Mouse (Mus musculus) CH12.LX (cell line): ENCODE results near the gene Slc43a3. TPM values are rescaled to one million over a fixed set of nuclear protein-coding genes. Genes with fewer than 3 reads are reported as not detected.

Source experiments
- DNase-seq: peaks from one replicate; pipeline ENCODE4 v3.0.0-alpha.2; 2013; ENCODE audit errors: extremely low read depth
- H3K27ac ChIP-seq: 2 replicates; pipeline ENCODE4 v1.5.1; 2012; ENCODE audit warnings: low read depth, mild to moderate bottlenecking, control low read depth, moderate library complexity; ENCODE audit not compliant: insufficient read depth
- H3K27me3 ChIP-seq: replicated peaks from 2 replicates; pipeline ENCODE3; 2012; ENCODE audit warnings: inconsistent platforms
- H3K36me3 ChIP-seq, 2 experiments: replicated peaks in 1 of 2; 2 replicates each; pipeline versions ENCODE3 to v1.6.1; 2012; ENCODE audit warnings: inconsistent platforms in 1 of 2, low read length in 1 of 2, mild to moderate bottlenecking in 1 of 2, mixed read lengths in 1 of 2, moderate library complexity in 1 of 2; ENCODE audit not compliant: control insufficient read depth in 1 of 2, insufficient read depth in 1 of 2
- H3K4me1 ChIP-seq, 2 experiments: 2 replicates each; pipeline ENCODE4 v1.6.1; 2012; ENCODE audit warnings: inconsistent platforms in 1 of 2, moderate library complexity in 1 of 2; ENCODE audit not compliant: insufficient read depth in 2 of 2, control insufficient read depth in 1 of 2
- H3K4me2 ChIP-seq: 2 replicates; pipeline ENCODE4 v1.6.1; 2012; ENCODE audit warnings: low read depth, mild to moderate bottlenecking, control low read depth; ENCODE audit not compliant: poor library complexity, insufficient read depth, severe bottlenecking
- H3K4me3 ChIP-seq, 3 experiments: fragments of 150-350 bp in 1 of 3; sonication (generic) in 1 of 3; replicated peaks in 1 of 3; 2 replicates each; pipeline versions ENCODE3 to v1.5.1; 2011 to 2012; ENCODE audit warnings: low read depth in 2 of 3, low read length in 2 of 3, mild to moderate bottlenecking in 2 of 3, moderate library complexity in 2 of 3, control low read depth in 1 of 3, improper control_type of control experiment in 1 of 3, inconsistent platforms in 1 of 3, mixed read lengths in 1 of 3; ENCODE audit not compliant: poor library complexity in 1 of 3
- H3K79me2 ChIP-seq: replicated peaks from 2 replicates; pipeline ENCODE4 v1.6.1; 2012; ENCODE audit warnings: mild to moderate bottlenecking, moderate library complexity; ENCODE audit not compliant: control insufficient read depth, poor library complexity, insufficient read depth, severe bottlenecking; ENCODE audit errors: extremely low read depth
- H3K9ac ChIP-seq: 2 replicates; pipeline ENCODE4 v1.6.1; 2012; ENCODE audit warnings: low read depth, mild to moderate bottlenecking, control low read depth, moderate library complexity; ENCODE audit not compliant: insufficient read depth
- H3K9me3 ChIP-seq: replicated peaks from 2 replicates; pipeline ENCODE3; 2012; ENCODE audit warnings: low read length, inconsistent platforms, mixed read lengths
- BHLHE40 ChIP-seq: IDR thresholded peaks from 2 replicates; pipeline ENCODE4 v1.6.1; 2011; ENCODE audit warnings: mild to moderate bottlenecking, low read depth, low read length, improper control_type of control experiment
- CHD1 ChIP-seq: IDR thresholded peaks from 2 replicates; pipeline ENCODE4 v1.6.1; 2012; ENCODE audit warnings: low read depth, low read length, improper control_type of control experiment, inconsistent platforms
- CHD2 ChIP-seq: IDR thresholded peaks from 2 replicates; pipeline ENCODE4 v1.6.1; 2011; ENCODE audit warnings: low read length, improper control_type of control experiment
- CTCF ChIP-seq, 2 experiments: IDR thresholded peaks in 1 of 2; conservative IDR thresholded peaks in 1 of 2; 2 replicates each; pipeline ENCODE4 v1.5.1; 2011 to 2012; ENCODE audit warnings: low read depth in 2 of 2, low read length in 2 of 2, improper control_type of control experiment in 1 of 2, inconsistent platforms in 1 of 2, mild to moderate bottlenecking in 1 of 2, moderate library complexity in 1 of 2
- E2F4 ChIP-seq: IDR thresholded peaks from 2 replicates; pipeline ENCODE4 v1.6.1; 2011; ENCODE audit warnings: low read depth, low read length, improper control_type of control experiment; ENCODE audit not compliant: insufficient replicate concordance
- ELF1 ChIP-seq: IDR thresholded peaks from 2 replicates; pipeline ENCODE4 v1.6.1; 2014; ENCODE audit warnings: low read depth, mild to moderate bottlenecking, inconsistent platforms, low read length, improper control_type of control experiment
- EP300 ChIP-seq: IDR thresholded peaks from 2 replicates; pipeline ENCODE4 v1.6.1; 2011; ENCODE audit warnings: low read length, improper control_type of control experiment
- ETS1 ChIP-seq: conservative IDR thresholded peaks from 2 replicates; pipeline ENCODE4 v1.6.1; 2012; ENCODE audit warnings: low read depth, mild to moderate bottlenecking, inconsistent platforms, low read length, improper control_type of control experiment, moderate library complexity
- HCFC1 ChIP-seq: IDR thresholded peaks from 2 replicates; pipeline ENCODE4 v1.6.1; 2012; ENCODE audit warnings: low read depth, mild to moderate bottlenecking, inconsistent platforms, low read length, improper control_type of control experiment
- IRF4 ChIP-seq: IDR thresholded peaks from 2 replicates; pipeline ENCODE4 v1.6.1; 2014; ENCODE audit warnings: low read depth, mild to moderate bottlenecking, inconsistent platforms, low read length, improper control_type of control experiment
- JUN ChIP-seq: IDR thresholded peaks from 2 replicates; pipeline ENCODE4 v1.6.1; 2011; ENCODE audit warnings: low read depth, mild to moderate bottlenecking, low read length, improper control_type of control experiment, moderate library complexity; ENCODE audit not compliant: insufficient read depth
- JUND ChIP-seq: conservative IDR thresholded peaks from 2 replicates; pipeline ENCODE4 v1.6.1; 2011; ENCODE audit warnings: low read depth, low read length, improper control_type of control experiment
- KAT2A ChIP-seq: IDR thresholded peaks from 2 replicates; pipeline ENCODE4 v1.6.1; 2012; ENCODE audit warnings: low read length, improper control_type of control experiment, inconsistent platforms; ENCODE audit not compliant: insufficient replicate concordance
- MAFK ChIP-seq: IDR thresholded peaks from 2 replicates; pipeline ENCODE4 v1.6.1; 2011; ENCODE audit warnings: low read length, improper control_type of control experiment; ENCODE audit not compliant: insufficient replicate concordance
- MAX ChIP-seq: IDR thresholded peaks from 2 replicates; pipeline ENCODE4 v1.6.1; 2011; ENCODE audit warnings: low read length, improper control_type of control experiment
- MAZ ChIP-seq: IDR thresholded peaks from 2 replicates; pipeline ENCODE4 v1.6.1; 2012; ENCODE audit warnings: low read depth, mild to moderate bottlenecking, inconsistent platforms, low read length, improper control_type of control experiment, moderate library complexity
- MEF2A ChIP-seq: IDR thresholded peaks from 2 replicates; pipeline ENCODE4 v1.6.1; 2014; ENCODE audit warnings: low read depth, mild to moderate bottlenecking, inconsistent platforms, low read length, improper control_type of control experiment, borderline replicate concordance
- MYC ChIP-seq: IDR thresholded peaks from 2 replicates; pipeline ENCODE4 v1.6.1; 2011; ENCODE audit warnings: low read depth, mild to moderate bottlenecking, improper control_type of control experiment, low read length
- NELFE ChIP-seq: IDR thresholded peaks from 2 replicates; pipeline ENCODE4 v1.6.1; 2011; ENCODE audit warnings: low read depth, low read length, improper control_type of control experiment
- NRF1 ChIP-seq: IDR thresholded peaks from 2 replicates; pipeline ENCODE4 v1.6.1; 2014; ENCODE audit warnings: low read depth, mild to moderate bottlenecking, inconsistent platforms, low read length, improper control_type of control experiment, moderate library complexity
- PAX5 ChIP-seq: IDR thresholded peaks from 2 replicates; pipeline ENCODE4 v1.6.1; 2012; ENCODE audit warnings: low read length, inconsistent platforms, mixed read lengths
- POLR2A ChIP-seq: IDR thresholded peaks from 2 replicates; pipeline ENCODE4 v1.6.1; 2011; ENCODE audit warnings: low read depth, mild to moderate bottlenecking, improper control_type of control experiment, low read length
- POLR2AphosphoS2 ChIP-seq: IDR thresholded peaks from 2 replicates; pipeline ENCODE4 v1.6.1; 2011; ENCODE audit warnings: low read depth, low read length, improper control_type of control experiment
- RAD21 ChIP-seq: IDR thresholded peaks from 2 replicates; pipeline ENCODE4 v1.6.1; 2011; ENCODE audit warnings: low read depth, mild to moderate bottlenecking, low read length, improper control_type of control experiment, moderate library complexity
- RCOR1 ChIP-seq: conservative IDR thresholded peaks from 2 replicates; pipeline ENCODE4 v1.6.1; 2012; ENCODE audit warnings: low read depth, mild to moderate bottlenecking, inconsistent platforms, low read length, improper control_type of control experiment
- SIN3A ChIP-seq: IDR thresholded peaks from 2 replicates; pipeline ENCODE4 v1.6.1; 2012; ENCODE audit warnings: low read length, improper control_type of control experiment, inconsistent platforms
- SMC3 ChIP-seq: IDR thresholded peaks from 2 replicates; pipeline ENCODE4 v1.6.1; 2011; ENCODE audit warnings: low read depth, low read length, improper control_type of control experiment
- TBP ChIP-seq: conservative IDR thresholded peaks from 2 replicates; pipeline ENCODE4 v1.6.1; 2011; ENCODE audit warnings: low read depth, low read length, improper control_type of control experiment
- UBTF ChIP-seq: IDR thresholded peaks from 2 replicates; pipeline ENCODE4 v1.6.1; 2012; ENCODE audit warnings: low read depth, mild to moderate bottlenecking, inconsistent platforms, low read length, improper control_type of control experiment, moderate library complexity
- USF1 ChIP-seq: IDR thresholded peaks from 2 replicates; pipeline ENCODE4 v1.6.1; 2014; ENCODE audit warnings: low read depth, mild to moderate bottlenecking, inconsistent platforms, low read length, improper control_type of control experiment
- USF2 ChIP-seq: conservative IDR thresholded peaks from 2 replicates; pipeline ENCODE4 v1.6.1; 2011; ENCODE audit warnings: low read depth, low read length, improper control_type of control experiment
- ZC3H11A ChIP-seq: IDR thresholded peaks from 2 replicates; pipeline ENCODE4 v1.6.1; 2012; ENCODE audit warnings: low read depth, mild to moderate bottlenecking, inconsistent platforms, low read length, improper control_type of control experiment
- ZKSCAN1 ChIP-seq: IDR thresholded peaks from 2 replicates; pipeline ENCODE4 v1.6.1; 2012; ENCODE audit warnings: low read depth, inconsistent platforms, low read length, improper control_type of control experiment, borderline replicate concordance
- ZNF384 ChIP-seq: IDR thresholded peaks from 2 replicates; pipeline ENCODE4 v1.6.1; 2012; ENCODE audit warnings: low read depth, low read length, improper control_type of control experiment, inconsistent platforms
- dilution Hi-C: fragments of 300-500 bp; cut with MboI; formaldehyde crosslinking; loops from 2 replicates; pipeline ENCODE4 v1.14.3; 2020; ENCODE audit warnings: low sequenced_read_pairs; ENCODE audit not compliant: extremely low pct_unique_long_range_greater_than_20kb, extremely low pct_ligation_motif_present
- in situ Hi-C: fragments of 300-500 bp; cut with MboI; formaldehyde crosslinking; loops from 3 replicates; pipeline ENCODE4 v1.14.3; 2019; ENCODE audit warnings: low sequenced_read_pairs, low pct_ligation_motif_present, low pct_unique_long_range_greater_than_20kb, mixed read lengths
- polyA plus RNA-seq: library from polyadenylated mRNA; unstranded; fragments of >175 nt; gene quantifications from 2 replicates; pipeline ENCODE4 v1.2.1, GENCODE M21; 2012; ENCODE audit warnings: low read depth; ENCODE audit not compliant: insufficient read length
- total RNA-seq, 2 experiments: library from RNA; depleted of rRNA; stranded (reverse); fragments of 300-350 nt in 1 of 2; fragments of >200 nt in 1 of 2; gene quantifications; 2 replicates each; pipeline ENCODE4 v1.2.3; 2012 to 2014

Slc43a3 gene
- total and polyA plus RNA-seq, 3 experiments: 136 to 174 (median 163) TPM

- 0 out of 2 replicates have a peak, but pooled peaks have one; percentile 28 for TF ChIP-seq ELF1
- TF ChIP-seq HCFC1: no peak
- no peak for TF ChIP-seq USF1
- no peak for TF ChIP-seq NELFE
- TF ChIP-seq JUN: peak; percentile 50
- no peak for TF ChIP-seq ZC3H11A
- TF ChIP-seq ZNF384: peak; percentile 98
Measured at GRCm38 (mm10) chr2:84964111-84964801, 27.9 kb downstream of the Slc43a3 start (continued).

GRCm38 (mm10) chr2:84967318-84967991, 31.1 kb downstream of the Slc43a3 start:
- peak overlapping the region; percentile 86 for H3K27ac ChIP-seq
- H3K36me3 ChIP-seq: peaks cover 0 to 5% of the 10 kb centered on the region in 2 experiments
- H3K4me3 ChIP-seq: no peak overlapping the region
- no peaks in the 10 kb centered on the region for H3K79me2 ChIP-seq
- H3K9me3 ChIP-seq: no peaks in the 10 kb centered on the region
- in situ Hi-C loops (no loop called here), dilution Hi-C loops (no loop called here)
- H3K27me3 ChIP-seq: no peaks in the 10 kb centered on the region
- peak overlapping the region; percentile 42; the same call in 1 of the 2 replicates for H3K9ac ChIP-seq
- H3K4me2 ChIP-seq: no peak overlapping the region; the same call in 1 of the 2 replicates
- DNase-seq: peak; percentile 85
- peaks cover 32 to 63% of the 10 kb centered on the region in 2 experiments for H3K4me1 ChIP-seq
- TF ChIP-seq NRF1: no peak
- TF ChIP-seq MYC: peak; percentile 95
- peak; percentile 94 for TF ChIP-seq IRF4
- TF ChIP-seq POLR2A: no peak
- TF ChIP-seq TBP: no peak
- TF ChIP-seq ZNF384: no peak
- TF ChIP-seq RCOR1: peak; percentile 86; the same call in 1 of the 2 replicates
- peak; percentile 84 for TF ChIP-seq SIN3A
- TF ChIP-seq CHD2: peak; percentile 72
- TF ChIP-seq CTCF (conservative IDR thresholded peaks at IDR 0.05 in 1 of 2, IDR thresholded peaks at IDR 0.05 in 1 of 2; ENCODE audit: low read depth in 2 of 2, low read length in 2 of 2): no peak
- TF ChIP-seq EP300: peak; percentile 97
- peak; percentile 36; the same call in 1 of the 2 replicates for TF ChIP-seq MAFK
- TF ChIP-seq CHD1: 0 out of 2 replicates have a peak, but pooled peaks have one; percentile 54
- peak; percentile 45 for TF ChIP-seq HCFC1
- no peak for TF ChIP-seq POLR2AphosphoS2
- no peak for TF ChIP-seq USF1
- TF ChIP-seq MAX: peak; percentile 94
- TF ChIP-seq MAZ: no peak
- TF ChIP-seq PAX5: no peak
- no peak for TF ChIP-seq USF2
- no peak for TF ChIP-seq KAT2A
- no peak for TF ChIP-seq JUN
- 0 out of 2 replicates have a peak, but pooled peaks have one; percentile 4 for TF ChIP-seq SMC3
- TF ChIP-seq E2F4: no peak
- TF ChIP-seq JUND: peak; percentile 74; the same call in 1 of the 2 replicates
- TF ChIP-seq MEF2A: peak; percentile 80; the same call in 1 of the 2 replicates
- TF ChIP-seq RAD21: no peak; the same call in 1 of the 2 replicates
- no peak; the same call in 1 of the 2 replicates for TF ChIP-seq ZKSCAN1
- no peak for TF ChIP-seq NELFE
- TF ChIP-seq UBTF: no peak
- TF ChIP-seq BHLHE40: peak; percentile 88
- TF ChIP-seq ETS1: peak; percentile 65
